Mouse (Mus musculus) intestine, embryonic 16.5 days (tissue): ENCODE data around the gene Exosc8. TPM values are rescaled to one million over a fixed set of nuclear protein-coding genes. Genes with fewer than 3 reads are reported as not detected.
"Not testable (repeated sequence)": the region's sequence is repeated elsewhere in the genome, so short reads cannot be mapped to it uniquely, and the experiment has no call there.

Source experiments
- ATAC-seq: fragments of 200-750 bp; cut with Nextera tagmentation; 2 replicates; pipeline ENCODE4 v1.8.0; 2017; ENCODE audit warnings: moderate TSS enrichment, moderate library complexity
- H3K27ac ChIP-seq: fragments of 300-500 bp; sonication (generic); 2 replicates; pipeline ENCODE4 v1.5.1; 2014; ENCODE audit warnings: mild to moderate bottlenecking, low read length
- H3K27me3 ChIP-seq: fragments of 300-500 bp; sonication (generic); replicated peaks from 2 replicates; pipeline ENCODE4 v1.6.1; 2014; ENCODE audit warnings: low read length, control low read depth, mixed read lengths; ENCODE audit not compliant: control insufficient read depth, insufficient read depth
- H3K36me3 ChIP-seq: fragments of 300-500 bp; sonication (generic); 2 replicates; pipeline ENCODE4 v1.6.1; 2014; ENCODE audit warnings: low read length, control low read depth; ENCODE audit not compliant: control insufficient read depth, insufficient read depth
- H3K4me1 ChIP-seq: fragments of 300-500 bp; sonication (generic); 2 replicates; pipeline ENCODE4 v1.6.1; 2014; ENCODE audit warnings: low read length, control low read depth, mixed read lengths; ENCODE audit not compliant: control insufficient read depth, insufficient read depth
- H3K4me2 ChIP-seq: fragments of 300-500 bp; sonication (generic); 2 replicates; pipeline ENCODE4 v1.6.1; 2014; ENCODE audit warnings: low read depth, low read length, control low read depth
- H3K4me3 ChIP-seq: fragments of 300-500 bp; sonication (generic); 2 replicates; pipeline ENCODE4 v1.5.1; 2014; ENCODE audit warnings: mild to moderate bottlenecking, low read length
- H3K9ac ChIP-seq: fragments of 300-500 bp; sonication (generic); 2 replicates; pipeline ENCODE4 v1.6.1; 2014; ENCODE audit warnings: low read depth, low read length
- H3K9me3 ChIP-seq: fragments of 300-500 bp; sonication (generic); 2 replicates; pipeline ENCODE4 v1.6.1; 2016; ENCODE audit warnings: low read length, control low read depth; ENCODE audit not compliant: control insufficient read depth
- WGBS: fragments of 180-500 bp; shearing (Covaris S2); extraction: QIAGEN DNeasy Blood & Tissue Kit; methylation state at CpG from one replicate; pipeline ENCODE4 v1.1.7; 2014; 5-methylcytosine and 5-hydroxymethylcytosine counted together
- polyA plus RNA-seq: library from polyadenylated mRNA; unstranded; fragments of >200 nt; fragmentation: Nextera tagmentation; extraction: Ambion mirVana; gene quantifications from 2 replicates; pipeline ENCODE4 v1.2.1, GENCODE M21; 2015

Gene Exosc8
- polyA plus RNA-seq, 1 experiment from 2014 or later: 91.4 TPM

GRCm38 (mm10) chr3:54723741-54724500, 11.3 kb downstream of the Exosc8 start:
- H3K36me3 ChIP-seq: peaks cover 9% of the 10 kb centered on the region
- 80% methylated on average over 10 of the region's 10 CpGs for WGBS
- no peaks in the 10 kb centered on the region for H3K4me1 ChIP-seq
- H3K27me3 ChIP-seq: no peaks in the 10 kb centered on the region
- H3K9me3 ChIP-seq: no peaks in the 10 kb centered on the region
- H3K27ac ChIP-seq: no peak overlapping the region
- H3K4me2 ChIP-seq: no peak overlapping the region
- no peak for ATAC-seq
- H3K9ac ChIP-seq: no peak overlapping the region
- H3K4me3 ChIP-seq: no peak overlapping the region

GRCm38 (mm10) chr3:54718947-54719346, 16.2 kb downstream of the Exosc8 start:
- 62% methylated on average over 3 of the region's 3 CpGs for WGBS

GRCm38 (mm10) chr3:54717348-54717747, 17.8 kb downstream of the Exosc8 start:
- Histone ChIP-seq H3K27ac (no peak overlapping the region), H3K4me3 (no peak overlapping the region)

More at GRCm38 (mm10) chr3:54718947-54719346, 16.2 kb downstream of the Exosc8 start:
- no peak overlapping the region for H3K9ac ChIP-seq
- no peak overlapping the region for H3K27ac ChIP-seq
- no peak overlapping the region for H3K4me2 ChIP-seq
- H3K36me3 ChIP-seq: peaks cover 12% of the 10 kb centered on the region
- ATAC-seq: no peak
- H3K9me3 ChIP-seq: no peaks in the 10 kb centered on the region
- H3K27me3 ChIP-seq: no peaks in the 10 kb centered on the region
- no peak overlapping the region for H3K4me3 ChIP-seq
- no peaks in the 10 kb centered on the region for H3K4me1 ChIP-seq

GRCm38 (mm10) chr3:54715461-54715860, 19.7 kb downstream of the Exosc8 start:
- no peaks in the 10 kb centered on the region for H3K27me3 ChIP-seq
- no peak overlapping the region for H3K27ac ChIP-seq
- no peak overlapping the region for H3K4me3 ChIP-seq
- ATAC-seq: no peak
- H3K4me1 ChIP-seq: no peaks in the 10 kb centered on the region
- 91% methylated on average over 6 of the region's 6 CpGs for WGBS
- no peak overlapping the region for H3K4me2 ChIP-seq
- no peak overlapping the region for H3K9ac ChIP-seq
- H3K9me3 ChIP-seq: no peaks in the 10 kb centered on the region
- peaks cover 12% of the 10 kb centered on the region for H3K36me3 ChIP-seq

More at GRCm38 (mm10) chr3:54717348-54717747, 17.8 kb downstream of the Exosc8 start:
- H3K27me3 ChIP-seq: no peaks in the 10 kb centered on the region
- no peak overlapping the region for H3K4me2 ChIP-seq
- WGBS: 80% methylated on average over 6 of the region's 6 CpGs
- H3K9me3 ChIP-seq: no peaks in the 10 kb centered on the region
- H3K36me3 ChIP-seq: peaks cover 12% of the 10 kb centered on the region
- ATAC-seq: no peak
- H3K4me1 ChIP-seq: no peaks in the 10 kb centered on the region
- H3K9ac ChIP-seq: no peak overlapping the region

GRCm38 (mm10) chr3:54714253-54714652, 20.9 kb downstream of the Exosc8 start, which contains the start of gene Gm21958:
Gm21958 (minus strand) TSS chr3:54714353.
- H3K9me3 ChIP-seq: no peaks in the 10 kb centered on the region
- no peak for ATAC-seq
- no peaks in the 10 kb centered on the region for H3K4me1 ChIP-seq
- no peak within 1 kb of the TSS for H3K4me2 ChIP-seq
- H3K27me3 ChIP-seq: no peaks in the 10 kb centered on the region
- no peak within 1 kb of the TSS for H3K4me3 ChIP-seq
- no peak within 1 kb of the TSS for H3K27ac ChIP-seq
- H3K9ac ChIP-seq: no peak within 1 kb of the TSS
- peaks cover 13% of the 10 kb centered on the region for H3K36me3 ChIP-seq
- WGBS: 91% methylated on average over 6 of the region's 6 CpGs

- Histone ChIP-seq H3K27me3 (no peaks in the 10 kb centered on the region), H3K36me3 (peaks cover 8% of the 10 kb centered on the region)
- WGBS: 86% methylated on average over 9 of the region's 9 CpGs
These were observed 26.2 kb downstream of the Exosc8 start for GRCm38 (mm10) chr3:54708972-54709371.

GRCm38 (mm10) chr3:54704106-54704505, 31.1 kb downstream of the Exosc8 start:
- H3K4me3 ChIP-seq, H3K4me2 ChIP-seq, H3K27ac ChIP-seq, ATAC-seq, H3K27me3 ChIP-seq, H3K9me3 ChIP-seq, H3K4me1 ChIP-seq, H3K9ac ChIP-seq, H3K36me3 ChIP-seq: not testable (repeated sequence)
- WGBS: 92% methylated on average over 8 of the region's 8 CpGs

More at GRCm38 (mm10) chr3:54708972-54709371, 26.2 kb downstream of the Exosc8 start:
- H3K4me3 ChIP-seq: no peak overlapping the region
- ATAC-seq: no peak
- no peak overlapping the region for H3K4me2 ChIP-seq
- no peaks in the 10 kb centered on the region for H3K4me1 ChIP-seq
- H3K9ac ChIP-seq: no peak overlapping the region
- H3K9me3 ChIP-seq: no peaks in the 10 kb centered on the region
- H3K27ac ChIP-seq: no peak overlapping the region

GRCm38 (mm10) chr3:54699759-54700301, 35.4 kb downstream of the Exosc8 start:
- Histone ChIP-seq H3K36me3 (peaks cover 5% of the 10 kb centered on the region; the same call in 1 of the 2 replicates), H3K27ac (no peak overlapping the region), H3K4me1 (no peaks in the 10 kb centered on the region), H3K4me2 (no peak overlapping the region), H3K9me3 (no peaks in the 10 kb centered on the region), H3K9ac (no peak overlapping the region), H3K4me3 (no peak overlapping the region), H3K27me3 (no peaks in the 10 kb centered on the region)
- WGBS: 75% methylated on average over 5 of the region's 5 CpGs
- ATAC-seq: no peak

GRCm38 (mm10) chr3:54693056-54693415, 42.2 kb downstream of the Exosc8 start:
- H3K27ac ChIP-seq: peak overlapping the region; percentile 93

More at GRCm38 (mm10) chr3:54693056-54693415, 42.2 kb downstream of the Exosc8 start:
- Histone ChIP-seq H3K36me3 (0 out of 2 replicates have a peak, but pooled peaks cover 3% of the 10 kb centered on the region), H3K4me1 (peaks cover 3% of the 10 kb centered on the region; the same call in 1 of the 2 replicates), H3K9me3 (no peaks in the 10 kb centered on the region), H3K9ac (peak overlapping the region; percentile 80), H3K4me3 (peak overlapping the region; percentile 77), H3K4me2 (peak overlapping the region; percentile 55), H3K27me3 (no peaks in the 10 kb centered on the region)
- peak; percentile 34 for ATAC-seq
- WGBS: 0% methylated on average over 8 of the region's 8 CpGs
